Mouse (Mus musculus) left cerebral cortex, postnatal 4 days (tissue): ENCODE measurements at regions not wholly inside any gene's neighbourhood (a gene's known extent, or its start where the extent isn't known, plus 50 kb on each side); places are given as distances from the start of the nearest gene placed in this dataset.

Experiments used
- DNase-seq: peaks from one replicate; pipeline ENCODE4 v3.0.0-alpha.2; 2022
- intact Hi-C: fragments of 180-260 bp; cut with DNase I; formaldehyde crosslinking; loops from one replicate; pipeline ENCODE4 v1.15.1; 2025

DNA sequence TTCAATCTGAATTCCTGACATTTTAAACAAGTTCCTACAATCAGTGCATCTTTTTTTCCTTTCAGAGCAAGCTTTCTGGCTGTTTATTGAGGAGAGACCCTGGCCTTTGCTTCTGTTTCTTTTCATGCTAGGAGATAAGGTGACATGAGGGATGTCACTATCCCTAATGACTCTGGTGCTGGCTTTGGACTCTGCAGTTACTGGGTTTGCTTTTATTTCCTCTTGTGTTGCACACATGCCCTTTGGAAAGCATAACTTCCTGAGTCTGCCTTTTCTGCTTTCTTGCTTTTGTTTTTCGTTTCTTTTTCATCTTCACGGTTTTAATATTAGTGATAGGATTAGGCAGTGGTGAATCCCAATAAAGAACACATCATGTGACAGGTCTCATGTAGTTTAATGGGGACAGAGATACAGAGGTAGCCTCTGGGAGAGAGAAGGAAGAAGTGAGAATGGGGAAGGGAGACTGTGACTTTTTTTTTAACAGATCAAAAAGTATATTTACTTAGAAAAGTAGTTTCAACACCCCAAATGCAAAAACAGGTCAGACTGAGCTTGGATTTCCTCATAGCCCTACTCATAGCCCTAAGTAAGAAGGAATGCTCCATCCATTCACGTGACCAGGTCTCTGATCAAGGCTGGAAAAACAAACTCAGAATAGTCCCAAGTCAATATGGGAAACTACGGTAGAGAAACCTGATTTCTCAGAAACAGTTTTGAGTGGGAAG lies 61.1 kb upstream of the Itga1 start:
- intact Hi-C loops, result no loop called here
- no peak for DNase-seq

DNA sequence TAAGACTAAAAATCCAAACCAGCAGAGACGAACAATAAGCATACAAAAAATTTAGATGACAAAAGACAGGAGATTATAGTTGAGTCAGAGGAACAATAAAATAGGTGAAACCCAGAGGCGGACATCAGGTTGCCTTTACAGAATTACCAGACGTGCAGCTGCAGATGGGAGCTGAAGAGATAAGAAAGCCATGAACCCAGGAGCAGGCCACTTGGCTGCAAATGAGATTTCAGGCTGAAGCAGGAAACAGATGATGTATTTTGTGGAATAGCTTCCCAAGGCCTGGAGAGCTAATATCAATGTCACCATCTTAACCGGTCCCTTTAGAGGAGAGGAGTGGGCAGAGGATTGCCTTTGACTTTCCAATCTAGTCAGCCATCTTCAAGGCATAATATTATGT lies 57.6 kb upstream of the Itga1 start:
- intact Hi-C loops, result no loop called here
- no peak for DNase-seq
